Mouse (Mus musculus): ENCODE measurements around the gene Cemip. TPM values are rescaled to one million over a fixed set of nuclear protein-coding genes. Genes with fewer than 3 reads are reported as not detected.
"Not testable (repeated sequence)": the region's sequence is repeated elsewhere in the genome, so short reads cannot be mapped to it uniquely, and the experiment has no call there.

The Cemip gene
- 5.3 and 6.1 TPM in 2 replicates for polyA plus RNA-seq (2012; rRNA removed)

DNA sequence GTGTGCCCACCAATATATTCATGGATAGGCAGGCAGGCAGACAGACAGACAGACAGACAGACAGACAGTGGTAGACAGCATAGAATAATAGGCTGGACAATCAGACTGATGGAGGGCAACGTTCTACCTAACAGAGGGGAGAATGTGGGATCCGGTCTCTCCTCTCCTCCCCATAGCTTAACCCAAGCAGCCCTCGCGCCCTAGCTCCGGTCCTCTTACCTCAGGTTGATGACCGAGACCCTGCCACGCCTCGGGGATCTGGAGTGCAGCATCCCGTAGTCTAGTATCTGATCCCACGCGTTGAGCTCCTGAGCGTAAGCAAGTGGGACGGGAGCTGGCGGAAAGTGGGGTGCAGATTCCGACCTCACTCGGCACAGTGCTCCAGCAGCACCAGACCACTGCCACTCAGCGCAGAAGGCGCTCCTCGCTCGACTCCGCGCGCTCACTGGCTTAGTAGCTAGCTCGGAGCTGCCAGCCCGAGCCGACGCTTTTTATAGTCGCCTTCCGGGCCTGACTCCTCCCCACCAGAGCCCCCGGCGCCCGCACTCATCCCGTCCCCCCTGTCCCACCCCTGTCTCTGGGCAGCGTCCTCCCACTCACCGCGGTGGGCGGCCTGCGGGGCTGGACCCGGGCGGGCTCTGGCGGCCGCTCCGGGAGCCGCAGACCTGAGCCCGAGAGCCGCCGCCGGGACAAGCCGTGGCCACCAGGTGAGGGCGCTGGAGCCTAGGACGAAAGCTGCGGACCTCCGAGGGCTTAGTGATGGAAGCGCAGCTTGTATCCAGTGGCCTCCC is at the start of gene Cemip:
Gene Cemip, minus strand, starts transcription at position 464 of the 791 bp plus-strand sequence.
- peak; percentile 44 to 89 for DNase-seq (ENCODE audit: extremely low spot score in 1 of 2, low spot score in 1 of 2)

DNA sequence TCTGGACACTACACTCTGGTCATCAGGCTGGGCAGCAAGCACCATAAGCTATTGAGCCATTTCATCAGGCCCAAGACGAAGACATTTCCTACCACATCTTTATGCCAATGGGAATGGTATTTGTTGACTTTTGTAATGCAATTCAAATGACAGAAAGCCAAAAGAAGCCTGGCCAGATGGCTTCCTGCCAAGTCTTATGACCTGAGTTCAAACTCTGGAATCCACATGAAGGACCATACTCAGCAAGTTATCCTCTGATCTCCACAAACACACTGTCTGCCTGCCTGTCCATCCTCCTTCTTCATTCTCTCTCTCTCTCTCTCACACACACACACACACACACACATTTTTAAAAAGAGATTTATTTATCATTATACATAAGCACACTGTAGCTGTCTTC is 46.4 kb upstream of the Cemip start:
- DNase-seq (ENCODE audit: extremely low spot score in 1 of 2, low spot score in 1 of 2): no peak

DNA sequence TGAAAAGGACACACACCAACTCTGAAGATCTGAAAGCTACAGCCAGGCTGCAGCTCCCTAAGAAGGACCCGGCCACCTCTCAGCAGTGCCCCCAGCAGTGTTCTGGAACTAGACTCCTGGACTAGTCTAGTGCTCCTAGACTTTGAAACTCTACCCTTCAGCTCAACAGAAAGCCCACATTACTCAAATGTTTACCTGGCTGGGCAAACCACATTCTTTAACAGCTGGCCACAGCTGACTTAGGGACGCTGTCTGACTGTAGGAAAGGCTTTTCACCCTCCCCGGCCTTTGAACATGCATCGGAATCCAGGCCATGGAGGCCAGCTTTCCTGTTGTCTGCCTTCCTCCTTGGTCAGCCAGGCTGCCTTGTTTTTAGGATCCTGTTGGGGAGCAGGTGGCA is 45.4 kb upstream of the Cemip start:
- no peak for DNase-seq (ENCODE audit: extremely low spot score in 1 of 2, low spot score in 1 of 2)

DNA sequence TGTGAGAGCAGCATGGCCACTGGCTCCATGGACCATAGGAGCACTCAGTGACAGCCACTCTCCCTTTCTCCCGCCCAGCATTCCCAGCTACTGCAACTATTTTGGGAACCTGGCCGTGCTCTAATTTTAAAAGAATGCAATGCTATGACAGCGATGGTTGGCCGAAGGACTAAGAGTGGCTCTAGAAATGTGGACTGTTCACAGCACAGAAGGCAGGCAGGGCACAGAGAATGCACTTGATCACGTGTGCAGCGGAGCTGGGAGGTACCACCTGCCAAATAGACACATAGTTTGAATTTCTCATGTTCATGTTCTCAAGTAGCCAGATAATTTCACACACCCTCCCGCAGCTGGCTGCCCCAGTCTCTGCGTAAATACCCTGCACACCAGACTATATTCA is 42.4 kb upstream of the Cemip start:
- peak in 1 of 2 experiments; percentile 20 for DNase-seq (ENCODE audit: extremely low spot score in 1 of 2, low spot score in 1 of 2)

DNA sequence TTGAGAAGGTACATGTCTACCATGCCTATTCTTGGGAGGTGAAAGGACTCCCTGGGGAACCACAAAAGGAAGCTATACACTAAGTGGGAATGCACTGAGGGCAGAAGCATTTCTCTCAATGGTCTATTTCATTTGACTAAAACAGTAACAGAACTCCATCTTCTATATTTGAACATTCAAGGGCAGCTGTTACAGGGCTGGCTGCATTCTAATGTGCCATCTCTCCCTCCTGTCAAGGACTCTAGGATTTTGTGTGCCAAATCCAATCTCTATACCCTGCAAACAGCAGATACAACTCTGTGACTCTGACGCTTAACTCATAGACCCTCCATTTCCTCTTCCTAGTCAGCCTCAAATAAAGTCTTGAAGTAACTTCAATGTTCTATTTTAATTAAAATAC is 39.4 kb upstream of the Cemip start:
- DNase-seq (ENCODE audit: extremely low spot score in 1 of 2, low spot score in 1 of 2): no peak

DNA sequence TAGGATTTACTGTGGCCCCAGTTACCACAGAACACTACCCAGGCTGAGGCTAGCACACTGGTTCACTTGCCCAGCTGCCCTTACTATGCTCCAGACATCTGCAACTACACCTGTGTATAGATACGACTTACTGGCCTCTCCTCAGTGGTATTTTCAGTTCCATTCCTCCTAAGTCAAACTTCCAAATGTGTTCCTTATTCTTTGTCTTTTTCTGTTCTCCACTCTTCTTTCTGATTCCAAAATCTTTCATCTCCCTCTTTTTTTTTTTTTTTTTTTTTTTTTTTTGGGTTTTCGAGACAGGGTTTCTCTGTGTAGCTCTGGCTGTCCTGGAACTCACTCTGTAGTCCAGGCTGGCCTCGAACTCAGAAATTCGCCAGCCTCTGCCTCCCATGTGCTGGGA is 37.3 kb upstream of the Cemip start:
- not testable (repeated sequence) for DNase-seq (ENCODE audit: extremely low spot score in 1 of 2, low spot score in 1 of 2)

DNA sequence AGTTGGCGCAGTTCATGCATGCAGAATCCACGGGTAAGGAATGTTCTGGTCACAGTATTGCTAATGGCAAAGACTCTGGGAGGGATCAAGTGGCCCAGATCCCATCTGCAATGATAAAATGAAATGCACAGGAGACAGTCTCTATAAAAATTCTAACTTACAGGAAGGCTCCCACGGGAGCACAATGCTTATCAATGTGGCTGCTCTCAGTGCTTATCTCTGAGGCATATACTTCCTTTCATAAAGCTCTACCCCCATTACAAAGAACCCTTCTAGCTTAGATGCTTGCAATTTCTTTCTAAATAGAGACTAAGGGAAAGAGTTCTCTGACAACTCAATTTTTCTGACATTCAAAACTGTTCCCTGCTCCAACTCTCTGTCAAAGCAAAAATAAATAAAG is 35.5 kb upstream of the Cemip start:
- no peak for DNase-seq (ENCODE audit: extremely low spot score in 1 of 2, low spot score in 1 of 2)

DNA sequence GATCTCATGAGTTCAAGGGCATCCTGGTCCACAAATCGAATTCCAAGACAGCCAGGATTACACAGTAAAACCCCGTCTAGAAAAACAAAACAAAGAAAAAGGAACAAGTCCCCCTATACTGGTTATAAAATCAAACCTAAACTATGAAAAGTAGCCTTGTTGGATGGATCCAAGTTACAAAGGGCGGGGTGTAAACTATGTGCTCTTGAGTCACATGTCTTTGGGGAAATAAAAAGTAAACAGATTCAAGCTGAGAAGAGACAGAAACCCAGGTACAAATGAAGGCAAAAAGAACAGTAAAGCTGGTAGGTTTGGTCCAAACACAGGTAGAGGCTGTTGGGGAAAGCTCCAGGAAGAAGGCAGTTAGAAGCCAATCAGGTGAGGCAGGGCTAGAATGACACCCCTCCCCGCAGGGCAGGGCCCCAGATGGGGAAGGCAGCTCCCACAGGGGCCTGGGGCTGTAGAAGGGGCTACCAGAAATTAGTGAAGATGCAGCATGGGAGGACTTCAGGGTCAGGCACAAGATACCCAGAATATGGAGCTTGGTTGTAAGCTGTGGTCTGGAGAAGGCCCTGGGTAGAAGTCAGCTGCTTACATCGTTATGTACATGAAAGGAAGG is 33.9 kb upstream of the Cemip start:
- DNase-seq (ENCODE audit: extremely low spot score in 1 of 2, low spot score in 1 of 2): no peak

DNA sequence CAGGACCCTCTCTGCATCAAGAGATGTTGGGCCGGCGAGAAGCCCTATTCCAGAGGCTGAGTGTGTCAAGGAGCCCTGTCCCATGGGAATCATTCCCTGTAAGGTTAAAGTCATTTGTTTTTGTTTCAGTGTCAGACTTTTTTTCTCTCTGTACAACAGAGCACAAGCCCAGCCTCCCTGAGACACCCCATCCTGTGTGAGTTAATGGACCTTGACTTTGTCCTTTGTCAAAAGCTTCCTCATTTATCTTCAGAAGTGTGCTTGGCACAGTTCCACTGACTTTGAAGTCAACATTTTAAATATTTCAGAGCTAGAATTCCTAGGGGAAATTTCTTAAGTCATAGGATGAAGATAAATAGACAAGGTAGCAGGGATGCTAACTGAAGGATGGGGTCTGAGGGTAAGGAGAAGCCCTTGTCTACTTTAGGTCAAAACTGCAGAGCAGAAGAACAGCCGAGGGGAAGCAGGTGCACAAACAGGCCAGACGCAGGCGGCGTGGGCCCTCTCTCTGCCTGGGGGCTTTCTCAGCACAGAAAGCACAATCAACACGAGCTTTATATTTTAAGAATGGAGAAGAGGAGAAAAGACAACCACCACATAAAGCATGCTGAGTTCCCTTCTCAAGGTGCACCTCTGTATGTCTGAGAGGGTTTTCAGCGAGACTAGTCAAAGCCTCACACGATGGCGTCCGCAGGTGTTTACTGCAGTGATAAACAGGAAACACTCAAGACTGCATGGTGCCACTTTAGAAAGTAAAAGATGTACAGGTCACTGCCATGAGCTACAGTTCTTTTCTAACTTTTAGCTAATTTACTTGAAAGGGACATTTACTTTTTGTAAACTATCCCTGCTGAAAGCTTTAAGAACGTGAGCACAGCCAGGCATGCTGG is 33.2 kb upstream of the Cemip start:
- no peak for DNase-seq (ENCODE audit: extremely low spot score in 1 of 2, low spot score in 1 of 2)

DNA sequence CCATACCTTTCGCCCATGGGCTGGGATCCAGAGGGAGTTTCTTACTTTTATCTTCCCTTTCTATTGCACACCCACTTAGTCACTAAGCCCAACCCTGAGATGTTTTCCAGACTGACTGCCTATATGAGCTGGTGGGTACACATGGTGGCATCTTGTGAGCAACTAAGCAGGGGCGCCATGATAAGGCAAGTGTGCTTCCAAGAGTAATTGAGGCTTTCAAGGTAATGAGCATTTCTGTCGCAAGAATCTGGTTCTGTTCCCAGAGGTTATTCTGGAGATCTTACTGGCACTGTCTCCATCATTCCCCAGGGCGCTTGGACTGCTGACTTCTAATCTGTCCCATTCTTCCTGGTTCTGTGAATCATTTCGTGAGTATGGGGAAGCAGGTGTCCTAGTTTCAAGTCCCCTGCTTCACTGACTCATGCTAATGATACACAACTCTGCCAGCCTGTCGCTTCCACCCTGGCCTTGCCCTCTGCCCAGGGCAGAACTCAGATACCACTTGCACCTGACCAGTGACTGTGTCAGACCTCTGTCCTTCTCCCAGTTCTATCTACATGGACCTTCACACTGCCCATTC is 31.3 kb upstream of the Cemip start:
- no peak for DNase-seq (ENCODE audit: extremely low spot score in 1 of 2, low spot score in 1 of 2)

DNA sequence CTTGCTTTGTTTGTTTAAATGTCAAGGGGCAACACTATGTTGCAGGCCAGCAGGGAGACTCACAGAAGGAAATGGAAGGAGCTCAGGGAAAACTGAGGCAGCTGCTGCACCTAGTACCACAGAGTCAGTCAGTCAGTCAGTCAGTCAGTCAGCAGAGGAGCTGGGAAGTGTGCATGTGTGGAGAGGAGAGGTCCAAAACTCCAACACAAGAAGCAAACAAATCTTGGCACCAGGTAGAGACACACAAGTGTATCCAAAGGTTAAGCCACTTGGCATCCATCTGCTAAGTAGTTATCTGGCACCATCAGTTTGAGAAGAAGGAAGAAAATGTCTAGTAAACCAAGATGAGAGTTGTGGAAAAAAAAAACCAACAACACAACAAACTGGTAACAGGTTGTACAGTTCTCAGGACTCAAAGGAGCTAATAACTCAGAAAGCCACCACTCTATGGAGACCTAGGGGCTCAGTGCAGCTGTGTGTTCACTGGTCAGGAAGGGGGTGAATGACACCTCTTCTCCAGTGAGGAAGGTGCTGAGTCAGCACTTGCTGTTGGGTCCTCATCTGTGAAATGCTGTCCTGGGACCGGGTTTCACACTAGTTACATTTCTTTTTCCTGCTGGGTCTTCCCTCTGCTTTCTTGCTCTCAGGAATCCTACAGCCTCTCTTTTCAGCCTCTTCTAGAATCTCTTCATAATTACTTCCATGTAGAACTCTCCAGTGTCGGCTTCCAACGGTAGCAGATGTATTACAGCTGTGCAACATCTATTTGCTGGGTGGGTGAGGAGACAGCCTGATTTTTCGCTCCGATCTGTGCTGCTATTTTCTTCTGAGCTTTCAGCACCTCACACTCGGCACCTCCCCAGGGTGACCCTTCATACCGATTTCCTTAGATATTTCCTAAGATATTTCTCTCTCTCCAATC is 30.6 kb upstream of the Cemip start:
- DNase-seq (ENCODE audit: extremely low spot score in 1 of 2, low spot score in 1 of 2): no peak

DNA sequence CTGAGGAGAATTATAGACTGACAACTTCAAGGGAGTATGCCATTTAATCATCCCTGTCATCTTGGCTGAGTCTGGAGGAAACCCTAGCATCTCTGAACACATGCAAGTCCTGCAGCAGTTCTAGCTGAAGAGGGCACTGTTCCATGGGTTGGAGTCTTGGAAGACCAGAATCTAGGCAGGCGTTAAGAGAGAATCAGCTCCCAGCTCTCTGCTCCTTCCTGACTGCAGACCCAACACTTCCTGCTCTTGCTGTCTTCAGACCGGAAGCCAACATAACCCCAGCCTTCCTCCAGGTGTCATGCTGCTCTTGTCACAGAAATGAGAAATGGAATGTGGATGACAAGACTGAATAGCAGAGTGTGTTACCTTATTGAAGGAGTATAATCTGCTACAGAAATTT is 29.1 kb upstream of the Cemip start:
- DNase-seq (ENCODE audit: extremely low spot score in 1 of 2, low spot score in 1 of 2): no peak

DNA sequence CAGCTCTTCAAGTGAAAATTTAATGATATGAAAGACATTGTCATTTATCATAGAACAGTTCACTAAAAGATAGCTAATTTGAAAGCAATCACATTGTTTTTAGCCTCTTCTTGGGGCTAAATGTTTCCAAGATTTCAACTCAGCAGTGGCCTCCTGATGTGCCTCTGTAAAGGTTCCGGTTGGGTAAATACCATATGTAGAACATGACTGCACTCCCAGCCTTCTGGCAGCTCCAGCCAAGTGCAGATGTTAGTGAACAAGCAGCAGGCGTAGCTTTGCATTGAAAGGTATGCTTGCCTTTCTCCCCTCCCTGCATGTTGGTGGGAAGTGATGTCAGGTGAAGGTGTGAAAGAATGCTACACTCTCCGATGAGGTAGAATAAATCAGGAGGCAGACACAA is 28.5 kb upstream of the Cemip start:
- no peak for DNase-seq (ENCODE audit: extremely low spot score in 1 of 2, low spot score in 1 of 2)

DNA sequence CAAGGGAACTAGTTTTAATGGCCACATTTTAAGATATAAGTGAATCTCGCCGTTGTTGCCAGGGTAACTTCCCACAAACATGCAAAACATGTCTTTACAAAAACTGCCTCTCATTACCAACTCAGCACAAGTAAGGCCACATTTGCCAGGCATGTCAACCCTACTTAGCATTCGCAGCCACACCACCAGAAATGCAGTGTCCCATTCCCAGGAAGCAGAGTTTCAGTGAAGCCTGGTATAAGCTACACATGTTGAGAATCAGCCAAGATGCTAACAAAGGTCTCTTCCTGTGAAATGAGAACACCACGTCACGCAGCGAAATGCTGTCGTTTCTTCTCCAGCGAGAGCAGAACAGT is 26.7 kb upstream of the Cemip start:
- no peak for DNase-seq (ENCODE audit: extremely low spot score in 1 of 2, low spot score in 1 of 2)

DNA sequence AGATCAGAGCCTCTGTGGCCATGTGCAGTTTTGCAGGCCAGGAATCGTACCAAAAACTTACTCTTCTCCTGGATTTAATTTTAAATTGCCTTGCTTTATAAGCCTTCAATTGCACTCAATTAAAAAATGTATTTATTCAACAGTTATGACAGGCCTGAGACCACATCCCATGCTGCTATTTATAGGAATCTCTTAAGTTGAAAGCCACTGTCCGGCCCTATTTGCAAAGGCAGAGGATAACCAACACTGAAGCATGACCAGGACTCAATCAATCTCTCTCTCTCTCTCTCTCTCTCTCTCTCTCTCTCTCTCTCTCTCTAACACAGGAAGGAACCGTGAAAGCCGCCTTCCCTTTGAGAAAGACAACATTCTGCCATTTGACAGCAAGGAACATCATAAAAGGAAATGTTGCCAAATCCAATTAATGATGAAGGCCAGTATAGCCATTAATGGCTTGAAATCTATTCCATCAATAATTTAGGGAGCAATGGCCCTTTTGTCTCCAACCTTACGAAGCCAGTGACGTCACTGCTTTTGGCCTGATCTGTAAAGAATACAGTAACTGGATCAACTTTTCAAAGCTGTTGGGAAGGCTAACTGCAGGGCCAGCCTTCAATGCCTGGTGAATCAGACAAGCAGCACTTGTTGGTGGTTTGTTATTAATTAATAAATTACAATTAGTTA is 26.2 kb upstream of the Cemip start:
- DNase-seq (ENCODE audit: extremely low spot score in 1 of 2, low spot score in 1 of 2): no peak

DNA sequence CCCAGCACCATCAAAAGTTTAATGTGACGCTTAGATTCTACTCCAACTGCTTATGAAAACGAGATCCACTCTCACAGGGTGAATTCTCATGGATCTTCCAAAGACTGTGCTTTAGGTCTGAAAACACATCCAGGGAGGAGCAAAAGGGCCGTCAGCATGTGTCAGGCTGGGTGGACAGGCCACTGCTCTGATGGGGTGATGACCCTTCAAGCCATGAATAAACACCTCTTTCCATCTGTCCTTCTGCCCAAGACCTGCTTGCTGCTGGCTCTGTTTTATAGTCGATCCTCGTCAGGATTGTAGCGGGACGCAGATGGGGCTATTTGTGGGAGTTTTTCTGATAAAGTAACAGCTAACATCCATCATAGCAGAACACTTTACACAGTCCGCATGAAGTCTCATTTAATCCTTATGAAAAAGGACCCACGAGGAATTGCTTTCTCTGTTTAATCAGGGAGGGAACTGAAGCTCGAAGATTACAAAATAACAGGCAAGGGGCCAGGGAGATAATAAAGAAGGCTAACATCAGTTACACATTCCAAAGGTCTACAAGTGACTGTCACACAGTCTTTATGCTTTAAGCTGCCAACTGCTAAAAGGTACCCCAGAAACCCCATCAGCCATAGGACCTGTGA is 25.5 kb upstream of the Cemip start:
- no peak for DNase-seq (ENCODE audit: extremely low spot score in 1 of 2, low spot score in 1 of 2)

DNA sequence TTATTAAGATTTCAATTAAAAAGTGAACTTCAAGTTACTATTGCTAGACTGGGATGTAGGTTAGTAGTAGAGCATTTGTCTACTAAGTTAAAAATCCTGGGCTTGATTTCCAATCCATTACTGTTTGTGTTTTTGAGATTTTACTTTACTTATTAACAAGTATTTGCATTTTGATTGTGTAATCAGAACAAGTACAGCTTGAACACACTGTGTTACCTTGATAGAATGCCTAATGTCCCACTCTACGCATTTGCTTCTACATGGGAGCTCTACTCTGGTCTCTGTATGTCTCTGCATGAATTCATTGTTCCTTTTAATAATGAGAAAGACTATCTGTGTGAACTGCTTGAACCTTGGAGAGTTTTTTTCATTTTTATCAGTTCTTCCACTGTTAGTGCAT is 20.6 kb upstream of the Cemip start:
- no peak for DNase-seq (ENCODE audit: extremely low spot score in 1 of 2, low spot score in 1 of 2)

DNA sequence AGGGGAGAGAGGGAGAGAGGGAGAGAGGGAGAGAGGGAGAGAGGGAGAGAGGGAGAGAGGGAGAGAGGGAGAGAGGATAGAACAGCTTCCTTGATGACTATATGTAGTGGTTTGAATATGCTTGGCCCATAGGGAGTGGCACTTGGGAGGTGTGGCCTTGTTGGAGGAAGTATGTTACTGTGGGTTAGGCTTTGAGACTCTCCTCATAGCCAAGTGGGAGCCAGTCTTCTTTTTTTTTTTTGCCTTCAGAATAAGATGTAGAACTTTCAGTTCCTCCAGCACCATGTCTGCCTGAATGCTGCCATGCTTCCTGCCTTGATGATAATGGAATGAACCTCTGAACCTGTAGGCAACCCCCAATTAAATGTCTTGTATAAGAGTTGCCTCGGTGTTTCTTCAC is 16.3 kb upstream of the Cemip start:
- no peak for DNase-seq (ENCODE audit: extremely low spot score in 1 of 2, low spot score in 1 of 2)

DNA sequence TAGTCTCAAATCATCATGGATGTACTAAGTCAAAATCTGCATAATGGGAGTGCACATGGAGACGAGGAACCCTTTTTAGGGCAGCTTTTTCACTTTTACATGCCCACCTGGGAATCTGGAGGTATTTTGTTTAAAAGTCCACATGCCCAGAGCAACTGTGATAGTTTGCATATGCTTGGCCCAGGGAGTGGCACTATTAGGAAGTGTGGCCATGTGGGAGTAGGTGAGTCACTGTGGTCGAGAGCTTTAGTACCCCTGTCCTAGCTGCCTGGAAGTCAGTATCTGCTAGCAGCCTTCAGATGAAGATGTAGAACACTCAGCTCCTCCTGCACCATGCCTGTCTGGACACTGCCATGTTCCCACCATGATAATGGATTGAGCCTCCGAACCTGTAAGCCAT is 14.4 kb upstream of the Cemip start:
- no peak for DNase-seq (ENCODE audit: extremely low spot score in 1 of 2, low spot score in 1 of 2)

Data from frontal cortex, adult 2 months (tissue).